Mouse (Mus musculus) embryonic fibroblast, embryonic 13.5 days (primary cell): ENCODE results near the gene Snx8. TPM values are rescaled to one million over a fixed set of nuclear protein-coding genes. Genes with fewer than 3 reads are reported as not detected.
A peak's percentile ranks its signal among the peaks of the same experiment; 100 is the strongest.

Source experiments
- H3K27ac ChIP-seq: 2 replicates; pipeline ENCODE4 v1.5.1; 2012; ENCODE audit warnings: low read length, control low read depth, inconsistent platforms; ENCODE audit not compliant: insufficient read depth
- H3K4me1 ChIP-seq: 2 replicates; pipeline ENCODE4 v1.6.1; 2011; ENCODE audit warnings: low read length; ENCODE audit not compliant: control insufficient read depth, insufficient read depth
- H3K4me3 ChIP-seq: 2 replicates; pipeline ENCODE4 v1.5.1; 2011; ENCODE audit warnings: mild to moderate bottlenecking, control low read depth, low read length; ENCODE audit not compliant: insufficient read depth
- CTCF ChIP-seq: IDR thresholded peaks from 2 replicates; pipeline ENCODE4 v1.5.1; 2011; ENCODE audit warnings: mild to moderate bottlenecking, control low read depth, low read length, moderate library complexity, borderline replicate concordance; ENCODE audit not compliant: insufficient read depth
- POLR2A ChIP-seq: IDR thresholded peaks from 2 replicates; pipeline ENCODE4 v1.6.1; 2011; ENCODE audit warnings: low read depth, mild to moderate bottlenecking, control low read depth, low read length, moderate library complexity
- polyA plus RNA-seq: library from polyadenylated mRNA; stranded (reverse); fragments of >200 nt; gene quantifications from 2 replicates; pipeline ENCODE4 v1.2.4, GENCODE M21; 2011; ENCODE audit warnings: low read depth; ENCODE audit not compliant: missing spikeins, insufficient read length

Gene Snx8
- polyA plus RNA-seq, 1 experiment, result 16.4 TPM

DNA sequence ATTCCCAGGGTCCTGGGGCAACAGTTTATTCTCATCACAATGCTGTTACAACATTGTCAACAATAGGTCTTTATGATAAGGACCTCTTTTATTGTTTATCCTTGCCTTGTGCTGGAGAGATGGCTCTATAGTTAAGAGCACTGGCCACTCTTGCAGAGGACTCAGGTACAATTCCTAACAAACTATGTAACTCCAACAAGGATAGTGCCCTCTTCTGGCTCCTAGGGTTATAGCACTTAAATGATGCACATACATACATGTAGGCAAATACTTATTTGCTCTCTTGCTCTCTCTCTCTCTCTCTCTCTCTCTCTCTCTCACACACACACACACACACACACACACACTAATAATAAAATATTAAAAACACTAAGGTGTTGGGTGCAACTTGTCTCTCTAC, 19.7 kb upstream of the Snx8 start:
- TF ChIP-seq CTCF, result no peak
- TF ChIP-seq POLR2A, result no peak
- no peaks in the 10 kb centered on the region for H3K4me1 ChIP-seq
- H3K27ac ChIP-seq, result no peak overlapping the region
- H3K4me3 ChIP-seq, result no peak overlapping the region

DNA sequence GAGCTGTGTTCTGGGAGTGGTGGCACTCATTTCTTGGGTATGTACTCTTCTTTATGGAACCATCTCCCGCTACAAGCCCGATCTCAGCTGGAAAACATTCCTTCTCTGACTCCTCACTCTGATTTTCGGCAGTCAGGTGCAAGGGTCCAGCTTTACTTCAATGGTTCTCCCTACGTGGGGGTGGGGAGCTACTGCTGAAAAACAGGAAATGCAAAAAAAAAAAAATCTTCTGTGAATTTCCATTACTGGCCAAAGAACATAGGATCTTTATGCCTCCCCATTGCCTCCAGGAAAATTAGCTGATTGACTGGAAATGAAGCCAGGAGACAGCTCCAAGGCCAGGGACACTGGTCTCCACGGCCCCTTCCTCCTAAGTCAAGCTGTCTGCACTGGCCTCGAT, 17.6 kb upstream of the Snx8 start:
- Histone ChIP-seq H3K27ac (no peak overlapping the region), H3K4me1 (no peaks in the 10 kb centered on the region), H3K4me3 (no peak overlapping the region)
- TF ChIP-seq POLR2A, result no peak
- TF ChIP-seq CTCF, result no peak

DNA sequence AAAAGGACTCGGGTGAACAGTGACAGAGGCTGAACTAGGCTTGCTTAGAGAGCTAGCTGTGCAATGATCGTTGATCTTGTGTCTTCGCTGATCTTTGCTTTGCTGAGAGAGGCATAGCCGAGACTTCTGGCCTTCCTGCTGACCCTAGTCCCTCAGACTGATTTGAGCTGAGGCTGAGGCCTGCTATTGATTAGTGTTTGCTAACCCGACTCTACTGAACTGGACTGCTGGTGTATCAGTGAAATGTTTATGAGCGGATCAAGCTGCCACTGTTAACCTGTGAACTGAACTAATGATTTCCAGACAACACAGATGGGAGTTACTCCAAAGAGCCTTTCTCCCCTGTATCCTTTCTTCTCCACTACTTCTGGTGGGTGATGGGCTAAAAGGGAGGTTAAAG, 16.1 kb upstream of the Snx8 start:
- no peak for TF ChIP-seq CTCF
- TF ChIP-seq POLR2A, result no peak
- H3K4me1 ChIP-seq, result no peaks in the 10 kb centered on the region
- no peak overlapping the region for H3K4me3 ChIP-seq
- H3K27ac ChIP-seq, result no peak overlapping the region

DNA sequence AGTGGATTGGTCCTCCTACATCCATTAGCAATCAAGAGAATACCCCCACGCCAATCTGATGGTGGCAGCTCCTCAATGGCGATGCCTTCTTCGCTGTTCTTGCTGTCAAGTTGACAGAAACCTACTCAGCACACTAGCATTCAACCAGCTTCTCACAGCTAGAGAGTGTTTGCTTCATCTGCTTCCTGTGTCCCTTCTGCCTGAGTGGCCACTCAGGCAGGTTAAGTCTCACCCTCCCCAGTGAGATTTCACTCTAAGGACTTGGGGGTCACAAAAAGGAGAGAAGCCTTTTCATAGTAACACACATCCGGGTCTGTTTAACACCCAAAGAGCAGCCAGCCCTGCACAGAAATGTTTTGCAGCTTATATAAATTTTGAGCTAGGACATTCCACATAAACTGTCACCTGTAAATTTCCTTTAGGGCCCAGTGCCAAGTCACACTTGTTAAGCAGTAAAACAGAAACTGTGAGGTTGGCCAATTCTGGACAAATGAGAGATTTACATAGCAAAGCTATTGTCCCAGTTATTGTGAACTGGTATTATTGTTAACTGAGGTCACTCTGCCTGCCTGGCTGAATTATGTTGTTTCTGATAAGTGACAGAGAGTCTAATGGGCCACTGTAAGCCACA, 13.7 kb upstream of the Snx8 start:
- no peak overlapping the region for H3K27ac ChIP-seq
- no peaks in the 10 kb centered on the region for H3K4me1 ChIP-seq
- TF ChIP-seq POLR2A, result no peak
- no peak for TF ChIP-seq CTCF
- H3K4me3 ChIP-seq, result no peak overlapping the region

DNA sequence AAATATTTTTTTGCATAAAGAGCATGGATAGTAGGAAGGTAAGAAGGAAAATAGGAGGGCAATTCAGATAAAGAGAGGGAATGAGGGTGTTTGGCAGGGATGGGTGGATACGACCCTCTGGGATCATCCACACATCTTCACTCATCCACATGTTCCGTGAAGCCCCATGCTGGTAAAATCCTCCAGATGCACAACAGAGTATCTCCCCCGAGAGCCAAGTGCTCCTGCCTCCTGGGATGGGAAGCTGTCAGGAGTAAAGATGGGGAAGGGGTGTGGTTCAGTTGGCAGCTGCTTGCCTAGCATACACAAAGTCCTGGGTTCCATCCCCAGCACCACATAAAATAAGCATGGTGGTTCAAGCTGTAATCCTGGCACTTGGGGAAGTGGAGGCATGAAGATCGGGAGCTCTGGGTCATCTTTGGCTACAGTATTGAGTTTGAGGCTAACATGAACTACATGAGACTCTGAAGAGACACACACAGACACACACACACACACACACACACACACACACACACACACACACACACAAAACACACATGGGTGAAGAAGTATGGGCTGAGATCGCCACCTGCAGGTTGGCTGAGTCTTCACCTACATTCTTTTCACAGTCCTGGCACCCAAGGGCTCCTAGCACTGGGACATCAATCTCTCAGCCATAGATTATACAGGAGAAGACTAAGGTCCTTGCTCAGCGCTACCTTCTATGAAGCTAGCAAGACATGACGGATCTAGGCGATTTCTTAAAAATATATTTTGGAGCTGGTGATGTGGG, 7.3 kb upstream of the Snx8 start:
- Histone ChIP-seq H3K4me3 (no peak overlapping the region), H3K4me1 (no peaks in the 10 kb centered on the region), H3K27ac (no peak overlapping the region)
- TF ChIP-seq POLR2A (no peak), CTCF (peak; percentile 73; the same call in 1 of the 2 replicates)

DNA sequence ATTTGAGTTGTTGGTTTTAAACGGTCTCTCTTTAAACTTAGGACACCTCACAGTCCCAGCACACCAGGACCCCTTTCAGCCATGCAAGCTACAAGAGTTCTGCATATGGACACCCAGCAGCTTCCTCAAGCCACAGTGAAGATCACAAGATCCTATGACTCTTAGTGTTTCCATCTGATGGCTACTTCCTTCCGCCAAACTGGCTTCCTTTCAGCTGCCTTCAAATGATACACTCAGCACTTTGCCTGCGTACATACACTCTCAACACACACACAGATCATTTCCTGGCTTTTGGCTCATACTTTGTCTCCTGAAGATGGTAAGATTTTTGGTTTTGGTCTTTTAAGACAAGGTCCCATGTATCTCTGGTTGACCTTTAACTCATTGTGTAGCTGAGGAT, 3.6 kb upstream of the Snx8 start:
- no peak overlapping the region for H3K4me3 ChIP-seq
- 0 out of 2 replicates have a peak, but pooled peaks cover under 1% of the 10 kb centered on the region for H3K4me1 ChIP-seq
- H3K27ac ChIP-seq, result no peak overlapping the region
- TF ChIP-seq POLR2A (no peak), CTCF (no peak)

DNA sequence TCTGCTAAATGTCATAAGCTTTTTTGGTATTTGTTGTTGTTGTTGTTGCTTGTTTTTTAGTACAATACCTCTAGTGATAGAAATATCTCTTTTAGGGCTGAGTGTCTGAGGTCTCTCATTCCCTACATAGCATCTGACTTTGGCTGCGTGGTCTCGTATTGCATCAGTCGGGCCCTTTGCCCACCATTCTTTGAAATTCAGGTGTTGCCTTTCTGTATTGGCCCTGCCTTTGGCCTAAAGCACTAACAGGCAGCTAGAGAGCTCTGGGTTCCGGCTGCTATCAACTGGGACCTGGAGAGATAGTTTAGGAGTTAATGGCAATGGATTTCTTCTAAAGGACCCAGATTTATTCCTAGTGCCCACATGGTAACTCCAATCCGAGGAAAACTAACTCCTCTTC, 2.9 kb upstream of the Snx8 start:
- Histone ChIP-seq H3K27ac (no peak overlapping the region), H3K4me1 (peaks cover 6% of the 10 kb centered on the region; the same call in 1 of the 2 replicates), H3K4me3 (no peak overlapping the region)
- TF ChIP-seq POLR2A, result no peak
- TF ChIP-seq CTCF, result no peak

DNA sequence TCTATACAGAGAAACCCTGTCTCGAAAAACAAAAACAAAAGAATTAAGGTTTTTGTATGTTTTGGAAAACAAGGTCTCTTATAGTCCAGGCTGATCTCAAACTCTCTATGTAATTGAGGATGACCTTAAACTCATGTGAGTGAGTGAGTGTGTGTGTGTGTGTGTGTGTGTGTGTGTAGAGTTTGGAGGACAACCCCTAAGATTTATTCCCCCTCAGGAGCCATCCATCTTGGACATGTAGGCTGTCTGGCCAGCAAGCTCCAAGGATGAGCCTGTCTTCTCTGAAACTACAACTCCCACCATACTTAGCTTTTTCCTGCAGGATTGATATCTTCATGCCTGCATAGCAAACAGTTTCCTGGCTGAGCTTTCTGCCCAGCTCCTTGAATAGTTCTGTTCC, 2.4 kb upstream of the Snx8 start:
- Histone ChIP-seq H3K27ac (no peak overlapping the region), H3K4me1 (peaks cover 6% of the 10 kb centered on the region; the same call in 1 of the 2 replicates), H3K4me3 (no peak overlapping the region)
- no peak for TF ChIP-seq POLR2A
- TF ChIP-seq CTCF, result no peak

DNA sequence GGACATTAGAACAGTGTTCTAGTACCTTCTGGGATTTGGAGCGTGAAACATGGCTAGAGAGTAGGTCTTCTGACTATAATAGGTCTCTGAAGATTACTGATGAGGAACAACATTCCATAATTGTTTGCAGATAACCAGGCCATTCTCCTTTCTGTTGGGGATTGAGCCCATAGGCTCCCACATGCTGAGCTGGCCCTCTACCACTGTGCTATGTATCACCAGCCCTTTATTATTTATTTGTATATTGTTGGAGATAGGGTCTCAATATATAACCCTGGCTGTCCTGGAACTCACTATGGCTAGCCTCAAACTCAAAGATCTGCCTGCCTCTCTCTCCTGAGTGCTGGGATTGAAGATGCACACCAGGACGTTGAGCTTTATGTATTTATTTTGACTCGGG, 585 bp upstream of the Snx8 start:
- Histone ChIP-seq H3K4me1 (peaks cover 6% of the 10 kb centered on the region; the same call in 1 of the 2 replicates), H3K27ac (no peak overlapping the region), H3K4me3 (peak overlapping the region; percentile 18)
- TF ChIP-seq POLR2A (no peak), CTCF (no peak)

DNA sequence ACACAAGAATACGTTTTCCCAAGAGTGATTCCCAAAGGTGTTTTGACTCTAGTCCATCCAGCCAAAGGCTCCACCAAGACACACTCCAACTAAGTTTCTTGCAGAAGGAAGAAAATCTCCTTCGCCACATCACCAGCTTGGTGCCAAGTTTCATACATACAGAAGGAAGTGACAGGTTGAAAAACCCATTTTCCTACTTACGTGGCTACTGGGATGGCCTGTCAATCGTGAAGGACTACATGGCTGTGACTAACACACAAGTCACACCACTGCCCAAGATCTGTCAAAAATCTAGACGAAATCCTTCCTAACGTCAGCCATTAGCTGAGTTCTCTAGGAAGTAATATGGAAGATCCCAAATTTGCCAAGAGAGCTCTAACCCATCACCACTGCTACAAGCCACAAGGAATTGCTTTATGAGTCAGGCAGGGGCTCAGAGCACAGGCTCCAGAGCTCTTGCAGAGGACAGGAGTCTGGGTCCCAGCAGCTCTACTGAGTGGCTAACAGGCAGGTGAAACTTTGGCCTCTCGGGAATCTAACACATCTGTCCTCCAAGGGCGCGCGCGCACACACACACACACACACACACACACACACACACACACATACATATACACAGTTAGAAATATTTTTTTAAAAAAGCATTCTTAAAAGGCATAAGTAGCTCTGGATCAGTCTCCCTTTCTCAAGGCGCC, 1.1 kb downstream of the Snx8 start:
- Histone ChIP-seq H3K4me1 (peaks cover 9% of the 10 kb centered on the region; the same call in 1 of the 2 replicates), H3K27ac (no peak overlapping the region)
- TF ChIP-seq CTCF (no peak), POLR2A (no peak)

DNA sequence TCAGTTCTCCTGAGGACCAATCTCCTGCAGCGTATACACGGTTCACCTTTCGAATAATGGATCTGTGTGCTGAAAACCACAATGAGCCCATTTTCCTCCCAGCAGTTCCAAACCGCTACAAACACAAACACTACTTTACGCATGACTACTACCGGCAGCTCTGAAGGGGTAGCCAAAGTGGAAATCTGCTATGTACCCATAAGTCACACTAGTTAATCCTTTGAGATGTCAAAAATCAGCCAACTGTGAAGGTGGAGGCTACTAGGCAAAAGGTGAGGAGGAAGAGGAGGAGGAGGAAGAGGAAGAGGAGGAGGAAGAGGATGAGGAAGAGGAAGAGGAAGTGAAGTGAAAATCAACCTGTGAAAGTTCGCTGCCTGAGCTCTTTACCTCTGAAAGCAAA, 1.8 kb downstream of the Snx8 start:
- TF ChIP-seq POLR2A (no peak), CTCF (no peak)

More for the DNA sequence above, 1.1 kb downstream of the Snx8 start:
- peak overlapping the region; percentile 97 for H3K4me3 ChIP-seq

More for the DNA sequence above, 1.8 kb downstream of the Snx8 start:
- no peak overlapping the region for H3K27ac ChIP-seq
- peaks cover 9% of the 10 kb centered on the region; the same call in 1 of the 2 replicates for H3K4me1 ChIP-seq
- H3K4me3 ChIP-seq, result no peak overlapping the region; the same call in 1 of the 2 replicates
